Mouse (Mus musculus) brain, embryonic 14.5 days (tissue): ENCODE data around the gene Ulk3.

Source experiments
- CTCF ChIP-seq: fragments of 200-500 bp; IDR thresholded peaks from 2 replicates; pipeline ENCODE4 v1.5.1; 2012; ENCODE audit warnings: inconsistent platforms, mild to moderate bottlenecking, moderate library complexity, borderline replicate concordance; ENCODE audit not compliant: insufficient read depth, insufficient read length; ENCODE audit errors: extremely low read depth
- POLR2A ChIP-seq: fragments of 200-500 bp; IDR thresholded peaks from 2 replicates; pipeline ENCODE4 v1.6.1; 2012; ENCODE audit warnings: mild to moderate bottlenecking, inconsistent platforms, borderline replicate concordance; ENCODE audit not compliant: poor library complexity, insufficient read depth, insufficient read length, severe bottlenecking; ENCODE audit errors: extremely low read depth

GRCm38 (mm10) chr9:57600620-57601352, 11.5 kb downstream of the Ulk3 start:
- no peak for TF ChIP-seq POLR2A
- no peak for TF ChIP-seq CTCF
